In the genomic region with DNA sequence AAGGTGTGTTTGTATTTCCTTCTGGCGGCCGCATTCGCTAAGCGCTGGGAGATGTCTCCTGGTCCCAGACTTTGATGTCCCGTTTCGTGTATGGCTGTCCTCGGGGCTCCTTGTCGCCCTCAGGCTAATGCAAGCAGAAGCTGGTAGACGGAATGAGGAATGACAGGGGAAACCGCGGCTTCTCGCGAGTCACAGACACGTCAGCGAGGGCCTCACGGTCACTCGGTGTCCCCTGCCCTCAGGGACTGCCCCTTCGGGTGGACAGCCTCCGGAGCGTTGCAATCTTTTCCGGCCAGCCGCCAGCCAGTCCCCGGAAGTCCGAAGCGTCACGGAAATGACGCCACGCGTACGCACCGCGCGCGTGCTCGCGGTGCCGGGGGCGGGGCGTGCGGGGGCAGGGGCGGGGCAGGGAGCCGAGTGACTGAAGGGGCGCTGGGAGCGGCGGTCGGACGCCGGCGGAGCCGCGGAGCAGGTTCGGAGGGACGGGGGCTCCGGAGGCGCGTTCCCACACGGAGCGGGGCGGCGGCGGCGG, we compare ENCODE assay signal across 8 mouse cellular contexts. TPM values are rescaled to one million over a fixed set of nuclear protein-coding genes. Genes with fewer than 3 reads are reported as not detected.
DNase-seq lines count a peak whose midpoint lies in the region; ATAC-seq lines count a peak whose summit lies in the region.

A gene (plus strand): TSS at position 376 of the 532 bp plus-strand sequence.

- ATAC-seq in erythroid progenitor cell, adult 5-6 weeks (replicated peaks; ENCODE audit: low FRiP score, poor library complexity, severe bottlenecking), result peak; percentile 80
- peak; percentile 94 for ATAC-seq in heart, embryonic 12.5 days (ENCODE audit: insufficient number of reproducible peaks, low FRiP score)
- peak; percentile 94 for ATAC-seq in kidney, embryonic 16.5 days (ENCODE audit: low FRiP score, low TSS enrichment)

- peak within 1 kb of the TSS; percentile 89 for H3K9ac ChIP-seq in heart, embryonic 12.5 days
- H3K9ac ChIP-seq in kidney, embryonic 16.5 days (replicated peaks; ENCODE audit: low read length), result peak within 1 kb of the TSS; percentile 96

- H3K4me2 ChIP-seq in heart, embryonic 12.5 days, result peak within 1 kb of the TSS; percentile 80
- H3K4me2 ChIP-seq in kidney, embryonic 16.5 days (replicated peaks; ENCODE audit: low read depth, low read length), result peak within 1 kb of the TSS; percentile 75

- WGBS in heart, embryonic 12.5 days, result under 1% methylated on average over 55 of the region's 62 CpGs
- WGBS in kidney, embryonic 16.5 days, result under 1% methylated on average over 51 of the region's 62 CpGs

- peak within 1 kb of the TSS; percentile 95 for H3K27ac ChIP-seq in brown adipose tissue, adult 24 weeks (replicated peaks; ENCODE audit: low read depth, low read length)
- H3K27ac ChIP-seq in heart, embryonic 12.5 days (ENCODE audit: poor library complexity, severe bottlenecking), result peak within 1 kb of the TSS; percentile 98
- peak within 1 kb of the TSS; percentile 88 for H3K27ac ChIP-seq in kidney, embryonic 16.5 days (ENCODE audit: low read length)

- peak; percentile 91 for DNase-seq in CD4-positive helper T cell, adult 2 months (ENCODE audit: low read depth, low spot score)
- peak; percentile 97 for DNase-seq in liver
- peak; percentile 89 to 93 for DNase-seq in monocyte, adult 2 months (ENCODE audit: low read depth in 1 of 2, low spot score in 2 of 2)
- DNase-seq in spleen, postnatal 14 days (ENCODE audit: low spot score in 2 of 2), result peak; percentile 84 to 90

- H3K9me3 ChIP-seq in heart, embryonic 12.5 days (replicated peaks), result no peaks in the 10 kb centered on the region
- H3K9me3 ChIP-seq in kidney, embryonic 16.5 days (ENCODE audit: low read length), result no peaks in the 10 kb centered on the region

- H3K4me1 ChIP-seq in brown adipose tissue, adult 24 weeks (ENCODE audit: control insufficient read depth, insufficient read depth, insufficient read length, low read length), result peaks cover 13% of the 10 kb centered on the region; the same call in 1 of the 2 replicates
- peaks cover 35% of the 10 kb centered on the region for H3K4me1 ChIP-seq in heart, embryonic 12.5 days (replicated peaks)
- peaks cover 17% of the 10 kb centered on the region for H3K4me1 ChIP-seq in kidney, embryonic 16.5 days (ENCODE audit: insufficient read depth, low read length)

- peak within 1 kb of the TSS; percentile 88 for H3K4me3 ChIP-seq in brown adipose tissue, adult 24 weeks (ENCODE audit: insufficient read depth, low read depth, low read length)
- peak within 1 kb of the TSS; percentile 94 for H3K4me3 ChIP-seq in heart, embryonic 12.5 days
- H3K4me3 ChIP-seq in kidney, embryonic 16.5 days (ENCODE audit: low read length), result peak within 1 kb of the TSS; percentile 84

- H3K36me3 ChIP-seq in heart, embryonic 12.5 days, result no peaks in the 10 kb centered on the region
- H3K36me3 ChIP-seq in kidney, embryonic 16.5 days (ENCODE audit: insufficient read depth, low read length), result no peaks in the 10 kb centered on the region

- no peaks in the 10 kb centered on the region for H3K27me3 ChIP-seq in heart, embryonic 12.5 days (replicated peaks)
- H3K27me3 ChIP-seq in kidney, embryonic 16.5 days (ENCODE audit: insufficient read depth, low read length), result no peaks in the 10 kb centered on the region

RNA-seq across cellular contexts. Expression of the gene that starts here (rescaled TPM):
- polyA plus RNA-seq in brown adipose tissue, adult 24 weeks (2012; ENCODE audit: insufficient read depth, insufficient read length, missing spikeins), result 16.7 and 19.1 TPM in 2 replicates
- total RNA-seq in erythroid progenitor cell, adult 5-6 weeks (2015; ENCODE audit: low replicate concordance), result 47.4 and 56.6 TPM in 2 replicates
- total RNA-seq in erythroid progenitor cell, adult 5-6 weeks (2017; ENCODE audit: low replicate concordance), result 91.1 and 102 TPM in 2 replicates
- 25.0 and 27.7 TPM in 2 replicates for polyA plus RNA-seq in heart, embryonic 12.5 days (2016; fragmentation: Nextera tagmentation; extraction: Ambion mirVana)
- polyA plus RNA-seq in kidney, embryonic 16.5 days (2015; fragmentation: Nextera tagmentation; extraction: Ambion mirVana), result 32.6 and 33.2 TPM in 2 replicates

Comparison
In these comparisons a context has a peak if more than half of its experiments do, and no peak if none do; other contexts are left out.
1. Peak in every context shown above with its lines: DNase-seq, ATAC-seq, H3K4me3 ChIP-seq and H3K27ac ChIP-seq.